Mouse (Mus musculus) midbrain, embryonic 14.5 days (tissue): ENCODE measurements around the gene Pdhb. TPM values are rescaled to one million over a fixed set of nuclear protein-coding genes. Genes with fewer than 3 reads are reported as not detected.

Experiments
- ATAC-seq: fragments of 200-750 bp; cut with Nextera tagmentation; 2 replicates; pipeline ENCODE4 v1.8.0; 2017; ENCODE audit warnings: moderate number of reproducible peaks, moderate library complexity; ENCODE audit not compliant: low FRiP score, low TSS enrichment
- DNase-seq: peaks from one replicate; pipeline ENCODE4 v3.0.0-alpha.2; 2015
- H3K27ac ChIP-seq: fragments of 300-500 bp; sonication (generic); replicated peaks from 2 replicates; pipeline ENCODE4 v1.5.1; 2014; ENCODE audit warnings: mild to moderate bottlenecking, low read depth, low read length, moderate library complexity
- H3K27me3 ChIP-seq: fragments of 300-500 bp; sonication (generic); 2 replicates; pipeline ENCODE4 v1.6.1; 2014; ENCODE audit warnings: low read length, control low read depth, mixed read lengths; ENCODE audit not compliant: control insufficient read depth, insufficient read depth
- H3K36me3 ChIP-seq: fragments of 300-500 bp; sonication (generic); 2 replicates; pipeline ENCODE4 v1.6.1; 2014; ENCODE audit warnings: low read length, control low read depth; ENCODE audit not compliant: control insufficient read depth, insufficient read depth
- H3K4me1 ChIP-seq: fragments of 300-500 bp; sonication (generic); 2 replicates; pipeline ENCODE4 v1.6.1; 2014; ENCODE audit warnings: mild to moderate bottlenecking, antibody characterized with exemption, low read length, control low read depth; ENCODE audit not compliant: control insufficient read depth, insufficient read depth
- H3K4me2 ChIP-seq: fragments of 300-500 bp; sonication (generic); 2 replicates; pipeline ENCODE4 v1.6.1; 2014; ENCODE audit warnings: mild to moderate bottlenecking, low read length, moderate library complexity
- H3K4me3 ChIP-seq: fragments of 300-500 bp; sonication (generic); replicated peaks from 2 replicates; pipeline ENCODE4 v1.5.1; 2014; ENCODE audit warnings: low read depth, low read length
- H3K9ac ChIP-seq: fragments of 300-500 bp; sonication (generic); replicated peaks from 2 replicates; pipeline ENCODE4 v1.6.1; 2014; ENCODE audit warnings: mild to moderate bottlenecking, low read length, moderate library complexity
- H3K9me3 ChIP-seq: fragments of 300-500 bp; sonication (generic); 2 replicates; pipeline ENCODE4 v1.6.1; 2016; ENCODE audit warnings: low read length, control low read depth, mixed read lengths; ENCODE audit not compliant: control insufficient read depth
- WGBS: fragments of 180-500 bp; shearing (Covaris S2); extraction: QIAGEN DNeasy Blood & Tissue Kit; methylation state at CpG from one replicate; pipeline ENCODE4 v1.1.7; 2014; 5-methylcytosine and 5-hydroxymethylcytosine counted together
- polyA plus RNA-seq: library from polyadenylated mRNA; unstranded; fragments of >200 nt; fragmentation: Nextera tagmentation; extraction: Ambion mirVana; gene quantifications from 2 replicates; pipeline ENCODE4 v1.2.1, GENCODE M21; 2014

Gene Pdhb
- polyA plus RNA-seq, 1 experiment from 2014 or later = 242 TPM

DNA sequence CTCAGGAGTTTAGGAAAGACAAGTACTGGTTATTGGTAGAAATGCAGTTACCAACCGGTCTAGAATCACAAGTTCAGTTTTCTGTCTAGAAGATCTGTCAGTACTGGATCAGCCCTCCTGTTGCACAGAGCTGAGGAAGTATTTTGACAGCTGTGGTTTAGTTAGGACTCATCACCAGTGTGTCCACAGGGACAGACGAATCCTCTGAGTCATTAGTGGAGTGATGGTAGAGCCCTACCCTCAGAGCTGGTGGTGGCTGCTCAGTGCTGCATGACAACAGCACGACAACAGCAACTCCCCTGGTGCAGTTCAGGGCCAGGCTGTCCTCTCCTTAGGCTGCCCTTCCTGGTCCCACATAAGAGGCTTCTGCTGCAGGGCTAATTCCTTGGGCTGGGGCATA, 18.8 kb downstream of the Pdhb start:
- Histone ChIP-seq H3K4me3 (no peak overlapping the region), H3K4me1 (no peaks in the 10 kb centered on the region), H3K9ac (no peak overlapping the region), H3K36me3 (peaks cover 50% of the 10 kb centered on the region), H3K9me3 (no peaks in the 10 kb centered on the region), H3K4me2 (no peak overlapping the region), H3K27ac (no peak overlapping the region), H3K27me3 (no peaks in the 10 kb centered on the region)
- DNase-seq = no peak
- WGBS = 83% methylated on average over 3 of the region's 3 CpGs
- no peak for ATAC-seq

DNA sequence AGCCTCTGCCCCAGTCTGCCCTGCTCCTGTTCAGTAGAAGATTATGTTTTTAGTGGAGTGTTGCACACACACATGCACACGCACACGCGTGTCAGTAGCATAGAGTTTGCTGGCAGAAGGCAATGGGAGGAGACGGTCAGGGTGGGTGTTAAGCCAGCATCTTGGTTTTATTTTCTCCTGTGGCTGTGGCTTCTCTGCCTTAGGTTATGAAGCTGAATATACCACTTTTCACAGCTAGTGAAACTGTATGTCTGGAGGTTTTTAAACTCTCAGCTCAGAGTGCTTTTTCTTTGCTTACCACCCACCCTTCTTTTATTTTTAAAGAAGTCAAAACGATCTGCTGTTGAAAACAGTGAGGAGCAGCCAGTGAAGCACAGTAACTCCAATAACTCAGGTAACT, 21.1 kb downstream of the Pdhb start:
- Histone ChIP-seq H3K27me3 (no peaks in the 10 kb centered on the region), H3K4me3 (no peak overlapping the region), H3K36me3 (peaks cover 51% of the 10 kb centered on the region), H3K4me2 (no peak overlapping the region), H3K9ac (no peak overlapping the region), H3K27ac (no peak overlapping the region), H3K9me3 (no peaks in the 10 kb centered on the region), H3K4me1 (no peaks in the 10 kb centered on the region)
- DNase-seq = no peak
- 94% methylated on average over 5 of the region's 5 CpGs for WGBS
- ATAC-seq = no peak

DNA sequence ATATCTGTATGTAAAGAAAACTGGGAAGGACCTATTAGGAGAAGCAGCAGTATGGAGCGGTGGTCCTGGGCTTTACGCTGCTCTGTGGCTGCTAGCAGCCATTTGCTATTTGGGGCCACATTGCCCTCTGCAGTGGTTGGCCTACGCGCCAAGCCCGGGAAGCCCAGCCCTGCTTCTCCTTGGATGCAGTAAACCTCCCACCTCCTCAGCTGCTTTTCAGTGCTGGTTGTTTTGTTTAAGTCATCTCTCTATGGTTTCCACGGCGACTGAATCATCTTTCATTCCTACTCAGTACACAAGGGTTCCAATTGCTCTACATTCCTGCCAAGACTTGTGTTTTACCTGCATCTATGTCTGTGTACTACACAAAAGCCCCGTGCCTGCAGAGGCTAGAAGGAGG, 24.0 kb downstream of the Pdhb start:
- no peaks in the 10 kb centered on the region for H3K4me1 ChIP-seq
- H3K4me3 ChIP-seq = no peak overlapping the region
- ATAC-seq (no peak), DNase-seq (no peak)
- H3K9me3 ChIP-seq = no peaks in the 10 kb centered on the region
- H3K27me3 ChIP-seq = no peaks in the 10 kb centered on the region
- no peak overlapping the region for H3K27ac ChIP-seq
- no peak overlapping the region for H3K4me2 ChIP-seq
- 86% methylated on average over 8 of the region's 8 CpGs for WGBS
- peaks cover 62% of the 10 kb centered on the region for H3K36me3 ChIP-seq
- H3K9ac ChIP-seq = no peak overlapping the region

DNA sequence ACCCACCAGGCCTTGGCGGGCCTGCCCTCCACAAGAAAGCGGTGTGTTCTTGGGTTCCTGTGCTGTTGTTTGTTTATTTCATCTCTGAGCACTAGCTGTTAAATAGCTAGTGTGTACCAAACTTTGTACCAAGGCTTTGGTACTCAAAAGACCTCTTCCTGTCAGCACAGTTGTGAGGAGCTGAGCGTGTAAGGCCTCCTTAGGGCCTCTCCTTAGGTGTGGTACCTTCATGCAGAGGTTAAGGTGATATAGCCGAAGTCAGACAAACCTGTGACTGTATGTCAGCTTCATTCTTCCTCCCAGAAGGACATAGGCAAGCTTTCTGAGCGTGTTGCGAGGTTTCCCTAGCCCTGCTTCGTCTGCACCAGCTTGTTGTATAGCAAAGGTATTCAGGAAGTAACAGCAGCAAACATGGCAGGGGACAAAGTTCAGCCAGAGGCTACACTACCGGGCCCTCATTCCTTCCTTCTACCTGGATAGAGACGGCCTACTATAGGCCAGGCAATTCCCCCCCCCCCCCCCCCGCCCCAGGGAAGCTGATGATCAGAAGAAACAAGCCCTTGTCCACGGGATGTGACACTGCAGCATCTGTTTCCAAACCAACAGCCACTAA, 26.1 kb downstream of the Pdhb start:
- WGBS = 88% methylated on average over 11 of the region's 11 CpGs

DNA sequence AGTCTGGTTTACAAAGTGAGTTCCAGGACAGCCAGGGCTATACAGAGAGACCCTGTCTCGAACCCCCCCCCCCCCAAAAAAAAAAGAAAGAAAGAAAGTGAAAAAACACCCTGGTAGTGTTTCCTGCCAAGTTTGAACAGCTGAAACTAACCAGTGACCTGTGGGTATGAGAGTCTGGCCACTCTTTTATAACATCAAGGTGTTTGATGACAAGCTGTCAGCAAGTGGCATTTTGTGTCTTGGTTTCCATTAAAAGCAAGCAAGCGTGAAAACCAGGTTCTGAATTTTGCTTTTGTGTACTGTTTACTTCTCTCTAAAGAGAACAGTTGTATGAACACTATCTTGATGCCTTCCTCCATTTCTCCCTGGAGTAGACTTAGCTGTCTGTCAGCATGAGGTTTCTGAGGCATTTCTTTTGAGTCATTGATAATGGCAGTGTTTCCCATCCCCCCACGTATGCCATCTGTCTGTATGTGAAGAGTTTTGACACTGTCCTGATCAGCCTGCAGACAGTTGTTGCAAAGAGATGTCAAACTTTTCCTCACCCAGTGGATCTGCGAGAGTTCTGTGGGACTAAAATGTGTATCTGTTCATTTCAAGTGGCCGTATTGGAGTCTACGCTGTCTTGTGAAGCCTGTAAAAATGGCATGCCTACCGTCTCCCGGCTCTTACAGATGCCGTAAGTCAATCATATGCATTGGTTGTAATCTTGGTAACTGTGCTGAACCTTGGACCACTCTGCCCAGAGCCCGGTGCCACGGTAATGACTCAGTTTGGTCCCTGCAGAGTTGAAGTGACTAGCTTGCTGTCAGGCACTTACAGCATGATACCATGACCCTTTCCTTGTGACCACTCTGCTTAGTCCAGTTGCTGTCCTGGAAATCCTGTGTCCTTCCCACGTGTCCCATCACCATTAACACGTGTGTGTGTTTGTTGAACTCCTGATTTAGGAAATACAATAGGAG, 26.9 kb downstream of the Pdhb start:
- Histone ChIP-seq H3K36me3 (peaks cover 68% of the 10 kb centered on the region), H3K4me2 (no peak overlapping the region), H3K27ac (no peak overlapping the region), H3K9ac (no peak overlapping the region), H3K4me1 (no peaks in the 10 kb centered on the region), H3K9me3 (no peaks in the 10 kb centered on the region), H3K27me3 (no peaks in the 10 kb centered on the region), H3K4me3 (no peak overlapping the region)
- DNase-seq (no peak), ATAC-seq (no peak)
- WGBS = 91% methylated on average over 13 of the region's 13 CpGs

More for the DNA sequence above, 26.1 kb downstream of the Pdhb start:
- H3K9me3 ChIP-seq = no peaks in the 10 kb centered on the region
- H3K4me2 ChIP-seq = no peak overlapping the region
- no peak overlapping the region for H3K9ac ChIP-seq
- no peak overlapping the region for H3K4me3 ChIP-seq
- H3K4me1 ChIP-seq = no peaks in the 10 kb centered on the region
- no peak overlapping the region for H3K27ac ChIP-seq
- ATAC-seq = no peak
- no peaks in the 10 kb centered on the region for H3K27me3 ChIP-seq
- peaks cover 68% of the 10 kb centered on the region for H3K36me3 ChIP-seq
- no peak for DNase-seq

DNA sequence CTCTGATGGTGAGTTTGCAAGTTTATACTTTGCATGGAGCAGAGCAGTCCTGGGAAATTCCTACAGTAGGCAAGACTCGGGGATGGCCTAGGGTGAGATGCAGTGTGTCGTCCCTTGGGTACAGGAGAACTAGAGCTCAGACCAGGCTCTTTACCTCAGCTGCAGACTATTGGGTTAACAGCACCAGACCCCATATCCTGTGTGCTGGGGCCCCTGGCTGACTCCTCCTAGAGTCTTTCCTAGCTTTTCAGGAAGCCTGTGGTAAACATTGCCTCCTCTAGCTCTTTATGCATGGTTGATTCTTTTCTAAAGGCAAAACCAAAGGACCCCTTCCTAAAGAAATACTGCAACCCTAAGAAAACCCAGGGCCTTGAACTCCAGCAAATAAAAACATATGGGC, 31.7 kb downstream of the Pdhb start:
- Histone ChIP-seq H3K4me3 (no peak overlapping the region), H3K4me1 (no peaks in the 10 kb centered on the region), H3K9me3 (no peaks in the 10 kb centered on the region), H3K27me3 (no peaks in the 10 kb centered on the region), H3K4me2 (no peak overlapping the region), H3K36me3 (peaks cover 81% of the 10 kb centered on the region), H3K9ac (no peak overlapping the region), H3K27ac (no peak overlapping the region)
- DNase-seq (no peak), ATAC-seq (no peak)
- WGBS = 53% methylated on average over 2 of the region's 2 CpGs

DNA sequence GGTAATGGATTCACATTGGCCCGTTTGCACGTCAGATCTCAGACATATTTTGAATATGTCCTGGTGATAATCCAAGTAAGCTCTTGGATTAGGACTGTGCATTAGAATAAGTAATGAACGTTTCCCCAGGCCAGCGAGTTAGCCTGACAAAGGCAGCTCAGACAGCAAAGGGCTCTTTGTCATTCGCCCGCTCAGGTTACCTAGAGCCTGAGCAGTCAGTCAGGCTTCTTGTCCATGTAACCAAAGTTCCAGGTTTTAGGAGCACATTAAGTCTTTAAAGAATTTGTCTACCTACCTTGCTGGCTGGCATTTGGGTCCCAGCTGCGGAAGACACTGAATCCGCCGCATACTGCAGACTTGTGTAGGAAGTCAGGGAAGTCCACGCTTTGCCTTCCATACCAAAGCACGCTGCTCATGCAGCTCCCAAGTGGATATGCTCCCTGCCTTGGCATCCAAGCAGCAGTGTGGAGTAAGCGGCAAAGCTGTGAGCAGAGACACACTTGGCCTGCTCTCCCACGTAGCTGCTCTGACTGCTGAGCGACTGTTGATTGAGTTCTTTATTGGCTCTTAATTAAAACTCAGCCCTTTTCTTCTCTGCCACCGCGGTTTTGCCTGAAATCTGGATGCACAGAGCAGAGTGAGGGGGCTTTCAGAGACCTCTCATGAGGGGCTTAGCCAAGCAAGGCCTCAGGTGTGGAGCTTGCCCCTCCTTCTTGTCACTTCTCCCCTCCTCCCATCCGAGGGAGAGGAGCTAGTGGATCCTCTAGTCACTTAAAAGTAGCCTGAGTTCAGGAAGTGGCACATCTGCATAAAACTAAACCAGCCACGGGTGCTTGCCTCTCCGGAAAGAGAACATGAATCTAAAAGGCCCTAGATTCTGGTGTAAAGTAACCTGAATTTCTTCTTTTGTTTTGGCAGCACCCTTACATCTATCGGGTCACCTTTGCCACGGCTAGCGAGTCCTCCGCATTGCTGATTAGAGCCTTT, 32.8 kb downstream of the Pdhb start:
- no peaks in the 10 kb centered on the region for H3K27me3 ChIP-seq
- 0 out of 2 replicates have a peak overlapping the region, but pooled peaks have one; percentile 6 for H3K9ac ChIP-seq
- no peak overlapping the region for H3K4me3 ChIP-seq
- WGBS = 31% methylated on average over 23 of the region's 23 CpGs
- 0 out of 2 replicates have a peak overlapping the region, but pooled peaks have one; percentile 41 for H3K27ac ChIP-seq
- H3K4me2 ChIP-seq = no peak overlapping the region
- DNase-seq (peak; percentile 31), ATAC-seq (no peak; the same call in 1 of the 2 replicates)
- H3K36me3 ChIP-seq = peaks cover 81% of the 10 kb centered on the region
- H3K9me3 ChIP-seq = no peaks in the 10 kb centered on the region
- H3K4me1 ChIP-seq = no peaks in the 10 kb centered on the region

DNA sequence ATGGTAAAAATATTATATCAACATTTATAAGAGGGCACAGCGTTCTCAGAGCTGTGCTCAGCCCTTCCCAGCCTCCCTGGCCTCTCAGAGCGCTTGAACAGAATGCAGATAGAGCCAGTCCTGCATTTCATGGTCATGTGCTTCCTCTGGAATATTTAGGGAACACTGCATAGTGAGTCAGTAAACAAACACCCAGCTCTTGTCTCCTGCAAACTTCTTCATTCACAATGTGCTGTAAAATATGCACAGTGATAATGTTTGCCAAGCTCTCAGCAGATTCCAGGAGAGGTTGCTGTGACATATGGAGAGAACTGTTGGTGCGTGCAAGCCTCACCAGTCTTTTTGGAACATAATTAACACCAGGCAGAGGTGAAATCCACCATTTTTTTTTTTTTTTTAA, 37.7 kb downstream of the Pdhb start:
- 85% methylated on average over 3 of the region's 3 CpGs for WGBS

More for the DNA sequence above, 37.7 kb downstream of the Pdhb start:
- Histone ChIP-seq H3K4me2 (no peak overlapping the region), H3K4me3 (no peak overlapping the region), H3K27ac (no peak overlapping the region), H3K9ac (no peak overlapping the region), H3K27me3 (no peaks in the 10 kb centered on the region), H3K4me1 (no peaks in the 10 kb centered on the region), H3K36me3 (peaks cover 55% of the 10 kb centered on the region), H3K9me3 (no peaks in the 10 kb centered on the region)
- DNase-seq (no peak), ATAC-seq (no peak)
